Comparison of ENCODE assay signal across 23 mouse cellular contexts in genomic region chr19:36180329-36180728, GRCm38 (mm10).
A peak's percentile ranks its signal among the peaks of the same experiment; 100 is the strongest.
DNase-seq lines count a peak whose midpoint lies in the region; TF ChIP-seq lines count a peak whose summit lies in the region.
"Had no signal": no experiment of that assay in that cellular context is flagged by ENCODE, and none has a peak within 500 bp of the region (broad histone marks: within the 10 kb centered on the region; RNA-seq: fewer than 3 reads in every experiment).

No protein-coding gene starts in this region.

- intact Hi-C loops in heart, adult 2 months (cut with DNase I): loop anchor here (5.0 kb wide), 2 partner anchors 68 to 167 kb away; partner anchors contain the start of gene Pcgf5

- WGBS in heart, embryonic 10.5 days: 75% methylated on average over 7 of the region's 7 CpGs
- 78% methylated on average over 7 of the region's 7 CpGs for WGBS in heart, adult 2 months

- H3K9ac ChIP-seq in heart, adult 2 months (ENCODE audit: low read depth, low read length): no peak overlapping the region
- H3K9ac ChIP-seq: heart, embryonic 13.5 days; hindbrain, embryonic 14.5 days; limb, embryonic 13.5 days had no signal

- no peak for TF ChIP-seq CTCF in heart, adult 2 months (IDR thresholded peaks at IDR 0.05)

- H3K27ac ChIP-seq in heart, embryonic 10.5 days: peak overlapping the region; percentile 38
- no peak overlapping the region for H3K27ac ChIP-seq in heart, adult 2 months
- H3K27ac ChIP-seq: heart, embryonic 13.5 days; hindbrain, embryonic 14.5 days; left cerebral cortex, adult 2 months; limb, embryonic 13.5 days had no signal

- H3K4me1 ChIP-seq in heart, embryonic 10.5 days: peaks cover 9% of the 10 kb centered on the region; the same call in 1 of the 2 replicates
- no peaks in the 10 kb centered on the region; the same call in 1 of the 2 replicates for H3K4me1 ChIP-seq in heart, adult 2 months (ENCODE audit: control insufficient read depth, insufficient read depth, low read length)

- H3K27me3 ChIP-seq in heart, embryonic 10.5 days (ENCODE audit: insufficient read depth, poor library complexity, severe bottlenecking): no peaks in the 10 kb centered on the region; the same call in 1 of the 2 replicates
- H3K27me3 ChIP-seq in heart, adult 2 months (ENCODE audit: control insufficient read depth, insufficient read depth, low read length): no peaks in the 10 kb centered on the region
- H3K27me3 ChIP-seq: heart, embryonic 13.5 days had no signal

- H3K36me3 ChIP-seq in heart, embryonic 10.5 days: no peaks in the 10 kb centered on the region
- no peaks in the 10 kb centered on the region for H3K36me3 ChIP-seq in heart, adult 2 months (ENCODE audit: control insufficient read depth, insufficient read depth, low read length)
- H3K36me3 ChIP-seq: heart, embryonic 13.5 days; limb, embryonic 13.5 days had no signal

- no peak overlapping the region for H3K4me3 ChIP-seq in heart, embryonic 10.5 days
- no peak overlapping the region for H3K4me3 ChIP-seq in heart, adult 2 months
- H3K4me3 ChIP-seq: heart, embryonic 13.5 days; left cerebral cortex, adult 2 months; limb, embryonic 13.5 days; megakaryocyte, embryonic 14.5 days had no signal

- no peak for DNase-seq in heart, embryonic 10.5 days (ENCODE audit: low spot score)
- no peak for DNase-seq in heart, adult 2 months
- peak; percentile 17 to 20 for DNase-seq in cerebellum, adult 18-20 months
- DNase-seq in cerebellum, adult 9-11 months: peak; percentile 42
- no peak for DNase-seq in layer of hippocampus, postnatal 36 days
- DNase-seq in right cerebral cortex, postnatal 36 days (ENCODE audit: low spot score in 2 of 2): no peak
- no peak for DNase-seq in layer of hippocampus, adult 11-12 months (ENCODE audit: low spot score)
- DNase-seq: adrenal gland, postnatal 25 days; B cell, adult 2 months; heart, postnatal 10 days; kidney, adult 9 months; kidney, postnatal 14 days; lung, postnatal 4 days; midbrain, embryonic 14.5 days; right cerebral cortex, postnatal 25 days; spleen, adult 18-20 months; thymus, adult 18-20 months; thymus, postnatal 25 days had no signal

- TF ChIP-seq POLR2A in heart, adult 2 months (IDR thresholded peaks at IDR 0.05; ENCODE audit: insufficient read depth, low read depth, low read length): no peak

- no peak for TF ChIP-seq EP300 in heart, adult 2 months (IDR thresholded peaks at IDR 0.05; ENCODE audit: insufficient read depth, low read depth, low read length)

- H3K79me2 ChIP-seq in heart, adult 2 months (replicated peaks; ENCODE audit: control insufficient read depth, insufficient read depth, low read length): no peaks in the 10 kb centered on the region

- H3K9me3 ChIP-seq in heart, embryonic 10.5 days: no peaks in the 10 kb centered on the region
- H3K9me3 ChIP-seq: heart, embryonic 13.5 days; limb, embryonic 13.5 days; megakaryocyte, embryonic 14.5 days had no signal

Comparison
In these comparisons a context has a peak if more than half of its experiments do, and no peak if none do; other contexts are left out.
1. DNase-seq: peak in cerebellum, adult 18-20 months (2 of 2) and cerebellum, adult 9-11 months (single experiment); none in heart, embryonic 10.5 days (single experiment), heart, adult 2 months (0 of 2), layer of hippocampus, postnatal 36 days (0 of 2), right cerebral cortex, postnatal 36 days (0 of 2) and layer of hippocampus, adult 11-12 months (single experiment).